Mouse (Mus musculus) CH12F3 (cell line): ENCODE data around the gene Rnaseh1.

Experiments used
- in situ Hi-C: fragments of 300-500 bp; cut with MboI; formaldehyde crosslinking; loops from 2 replicates; pipeline ENCODE4 v1.14.3; 2020; ENCODE audit warnings: low sequenced_read_pairs

Gene Rnaseh1

DNA sequence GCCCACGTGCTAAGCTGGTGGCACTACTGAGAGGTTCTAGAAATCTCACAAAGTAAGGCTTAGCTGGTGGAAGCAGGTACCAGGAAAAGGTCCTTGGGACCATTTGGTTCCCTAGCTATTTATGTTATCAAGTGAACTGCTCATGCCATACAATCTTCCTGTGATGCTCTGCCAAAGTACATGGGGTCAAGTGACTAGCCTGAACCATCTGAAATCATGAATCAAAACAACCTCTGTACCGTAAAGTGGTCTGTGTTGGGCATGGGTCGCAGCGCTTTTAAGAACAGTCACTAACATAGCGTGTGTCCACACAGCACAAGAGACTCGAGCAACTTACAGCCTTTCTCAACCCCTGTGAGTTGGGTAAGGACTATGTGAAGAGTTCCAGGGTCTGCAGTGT is 55.8 kb downstream of the Rnaseh1 start:
- in situ Hi-C loops, result no loop called here

DNA sequence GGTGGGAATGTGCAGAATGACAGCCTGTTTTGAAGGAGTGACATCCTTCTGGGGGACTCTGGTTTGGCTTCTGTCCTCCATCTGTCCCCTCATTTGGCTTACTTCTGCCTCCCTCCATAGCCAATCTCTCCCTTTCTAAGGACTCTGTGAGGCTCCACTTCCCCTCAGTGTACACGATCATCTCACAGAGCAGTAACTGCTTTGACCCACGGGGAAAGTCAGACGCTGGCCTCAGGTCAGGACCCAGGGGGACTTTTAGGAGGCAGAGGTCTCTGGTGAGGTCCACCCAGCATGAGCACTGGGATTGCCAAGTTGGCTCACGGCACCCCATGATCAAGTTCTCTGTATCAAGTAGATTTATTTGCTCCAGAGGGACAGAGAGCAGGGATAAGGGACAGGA is 58.8 kb downstream of the Rnaseh1 start:
- in situ Hi-C loops, result no loop called here
